Mouse (Mus musculus) heart, postnatal 0 days (tissue): ENCODE results near the gene Farp1.

Experiments
- CTCF ChIP-seq: IDR thresholded peaks from 2 replicates; pipeline ENCODE4 v1.5.1; 2016; ENCODE audit warnings: antibody characterized with exemption, control low read depth, low read depth
- EP300 ChIP-seq: IDR thresholded peaks from 2 replicates; pipeline ENCODE4 v1.6.1; 2016; ENCODE audit warnings: antibody characterized with exemption, low read depth

GRCm38 (mm10) chr14:121109116-121109504, 74.1 kb downstream of the Farp1 start:
- TF ChIP-seq EP300 = no peak
- TF ChIP-seq CTCF = no peak
